Mouse (Mus musculus) cerebellum, adult 2 months (tissue): Measurements from ENCODE around the gene Timm17b.

Experiments
- CTCF ChIP-seq: fragments of 200-500 bp; IDR thresholded peaks from 2 replicates; pipeline ENCODE4 v1.5.1; 2011; ENCODE audit warnings: low read depth, mild to moderate bottlenecking, control low read depth, low read length, moderate library complexity, borderline replicate concordance; ENCODE audit not compliant: insufficient read depth
- POLR2A ChIP-seq: fragments of 200-500 bp; IDR thresholded peaks from 2 replicates; pipeline ENCODE4 v1.6.1; 2011; ENCODE audit warnings: low read length, control low read depth, borderline replicate concordance; ENCODE audit not compliant: insufficient read depth

GRCm38 (mm10) chrX:7878495-7878894, 20.7 kb upstream of the Timm17b start:
- TF ChIP-seq POLR2A (no peak), CTCF (no peak)
